Mouse (Mus musculus): ENCODE measurements around the gene Ptprm.

Ptprm gene

GRCm38 (mm10) chr17:67354451-67355011 is at the start of gene Ptprm:
Gene Ptprm, minus strand, starts transcription at chr17:67354457.
- DNase-seq (ENCODE audit: low read depth): no peak

- DNase-seq (ENCODE audit: low read depth): no peak
Measured at GRCm38 (mm10) chr17:67396205-67396604, 41.9 kb upstream of the Ptprm start.

- no peak for DNase-seq (ENCODE audit: low read depth)
Measured at GRCm38 (mm10) chr17:67390851-67391250, 36.6 kb upstream of the Ptprm start.

GRCm38 (mm10) chr17:67388171-67388570 is 33.9 kb upstream of the Ptprm start:
- DNase-seq (ENCODE audit: low read depth): no peak

- DNase-seq (ENCODE audit: low read depth): no peak
Measured at GRCm38 (mm10) chr17:67385286-67385685, 31.0 kb upstream of the Ptprm start.

GRCm38 (mm10) chr17:67383635-67384034 is 29.4 kb upstream of the Ptprm start:
- DNase-seq (ENCODE audit: low read depth): no peak

GRCm38 (mm10) chr17:67381618-67382017 is 27.4 kb upstream of the Ptprm start:
- DNase-seq (ENCODE audit: low read depth): no peak

GRCm38 (mm10) chr17:67367866-67368265 is 13.6 kb upstream of the Ptprm start:
- no peak for DNase-seq (ENCODE audit: low read depth)

GRCm38 (mm10) chr17:67364491-67364890 is 10.2 kb upstream of the Ptprm start:
- no peak for DNase-seq (ENCODE audit: low read depth)

- DNase-seq (ENCODE audit: low read depth): no peak
Measured at GRCm38 (mm10) chr17:67363377-67364070, 9.3 kb upstream of the Ptprm start.

- DNase-seq (ENCODE audit: low read depth): no peak
Measured at GRCm38 (mm10) chr17:67362131-67362530, 7.9 kb upstream of the Ptprm start.

- DNase-seq (ENCODE audit: low read depth): no peak
Measured at GRCm38 (mm10) chr17:67360606-67361005, 6.3 kb upstream of the Ptprm start.

GRCm38 (mm10) chr17:67359578-67359977 is 5.3 kb upstream of the Ptprm start:
- no peak for DNase-seq (ENCODE audit: low read depth)

- DNase-seq (ENCODE audit: low read depth): no peak
Measured at GRCm38 (mm10) chr17:67358541-67358940, 4.3 kb upstream of the Ptprm start.

GRCm38 (mm10) chr17:67357191-67357590 is 2.9 kb upstream of the Ptprm start:
- DNase-seq (ENCODE audit: low read depth): no peak

GRCm38 (mm10) chr17:67355251-67355650 is 994 bp upstream of the Ptprm start:
- DNase-seq (ENCODE audit: low read depth): no peak

GRCm38 (mm10) chr17:67353796-67354450 is 334 bp downstream of the Ptprm start:
- no peak for DNase-seq (ENCODE audit: low read depth)

GRCm38 (mm10) chr17:67352956-67353795 is 1.1 kb downstream of the Ptprm start:
- no peak for DNase-seq (ENCODE audit: low read depth)

- DNase-seq (ENCODE audit: low read depth): no peak
Measured at GRCm38 (mm10) chr17:67351423-67351822, 2.8 kb downstream of the Ptprm start.

GRCm38 (mm10) chr17:67350536-67350935 is 3.7 kb downstream of the Ptprm start:
- no peak for DNase-seq (ENCODE audit: low read depth)

GRCm38 (mm10) chr17:67349594-67349993 is 4.7 kb downstream of the Ptprm start:
- DNase-seq (ENCODE audit: low read depth): no peak

GRCm38 (mm10) chr17:67346921-67347320 is 7.3 kb downstream of the Ptprm start:
- no peak for DNase-seq (ENCODE audit: low read depth)

Measured in c-Kit-positive CD71-positive TER-119-negative erythroid progenitor cells, embryonic 14.5 days (primary cell).